Mouse (Mus musculus) lung, postnatal 25 days (tissue): Measurements from ENCODE around the gene Rsg1.

Experiments
- DNase-seq: peaks from one replicate; pipeline ENCODE4 v3.0.0; 2022; ENCODE audit warnings: low spot score

Rsg1 gene

DNA sequence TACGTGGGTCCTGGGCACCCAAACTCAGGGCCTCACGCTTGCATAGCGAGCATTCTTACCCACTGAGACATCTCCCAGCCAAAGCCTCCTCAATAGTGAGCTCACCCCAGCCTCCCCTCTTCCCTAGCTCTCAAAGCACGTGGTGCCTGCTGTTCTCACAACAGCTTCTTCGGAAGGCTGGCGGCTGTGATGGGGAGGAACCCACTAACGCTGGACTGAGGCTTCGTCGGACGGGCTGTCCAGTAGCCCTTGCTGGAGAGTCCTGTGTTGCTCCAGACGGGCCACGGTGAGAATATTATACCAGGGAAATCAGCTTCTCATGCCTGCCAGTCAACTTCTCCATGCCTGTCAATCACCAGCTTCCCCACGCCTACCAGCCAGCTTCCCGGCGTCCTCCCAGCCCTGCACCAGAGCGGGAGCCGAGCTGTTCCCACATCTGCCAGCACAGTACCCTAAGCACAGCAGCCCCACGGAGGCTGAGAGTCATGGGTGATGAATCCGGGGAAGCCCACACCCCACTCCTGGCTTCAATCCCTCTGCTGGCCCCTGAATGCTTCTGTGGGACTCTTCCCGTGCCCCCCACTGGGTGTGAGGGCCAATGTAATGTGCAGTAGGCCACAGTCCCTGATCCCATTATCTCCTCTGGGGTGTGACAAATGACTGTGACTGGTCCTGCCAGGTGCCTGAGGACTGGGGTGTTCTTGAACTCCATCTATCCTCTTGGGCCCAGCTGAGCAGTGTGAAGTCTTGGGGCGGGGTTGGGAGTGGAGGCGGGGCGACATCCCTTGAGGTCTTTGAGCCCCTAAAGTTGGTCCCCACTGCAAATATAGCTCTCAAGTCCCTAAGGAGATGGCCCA is 61.0 kb downstream of the Rsg1 start:
- no peak for DNase-seq
